Mouse (Mus musculus) stomach, postnatal 0 days (tissue): ENCODE measurements around the gene Trp53i11.

Experiments used
- CTCF ChIP-seq: IDR thresholded peaks from 2 replicates; pipeline ENCODE4 v1.5.1; 2016; ENCODE audit warnings: antibody characterized with exemption, low read depth, mild to moderate bottlenecking, moderate library complexity
- EP300 ChIP-seq: optimal IDR thresholded peaks from 2 replicates; pipeline ENCODE3; 2016; ENCODE audit warnings: antibody characterized with exemption

- TF ChIP-seq EP300 (no peak), CTCF (no peak)
Measured at GRCm38 (mm10) chr2:93166295-93166694, 21.1 kb upstream of the Trp53i11 start.
